Mouse (Mus musculus) regulatory T cell (primary cell): ENCODE data around the gene Bsn.

ENCODE experiments used
- in situ Hi-C: fragments of 300-600 bp; cut with MboI, MseI; formaldehyde crosslinking; loops from one replicate; pipeline ENCODE4 v1.15.1; 2025; ENCODE audit warnings: high pct_unique_total_duplicates

Gene Bsn

GRCm38 (mm10) chr9:108095949-108096712, 94.1 kb downstream of the Bsn start:
- in situ Hi-C loops = loop anchor here (5.0 kb wide), 1 partner anchor 106 kb away; no protein-coding TSS in a partner anchor

- in situ Hi-C loops = loop anchor here (5.0 kb wide), 1 partner anchor 107 kb away; no protein-coding TSS in a partner anchor
These were observed 94.7 kb downstream of the Bsn start for GRCm38 (mm10) chr9:108095518-108095917.

- in situ Hi-C loops = loop anchor here (5.0 kb wide), 1 partner anchor 107 kb away; no protein-coding TSS in a partner anchor
These were observed 95.2 kb downstream of the Bsn start for GRCm38 (mm10) chr9:108094998-108095411.

GRCm38 (mm10) chr9:108094184-108094941, 95.8 kb downstream of the Bsn start, which contains the start of gene Apeh:
Gene Apeh (minus strand): TSS chr9:108094606.
- in situ Hi-C loops = no loop called here

GRCm38 (mm10) chr9:108093586-108093985, 96.6 kb downstream of the Bsn start:
- in situ Hi-C loops = no loop called here

- in situ Hi-C loops = no loop called here
These were observed 99.5 kb downstream of the Bsn start for GRCm38 (mm10) chr9:108090611-108091120.

GRCm38 (mm10) chr9:108085261-108085660, 104.9 kb downstream of the Bsn start:
- in situ Hi-C loops = no loop called here

GRCm38 (mm10) chr9:108083561-108083960, 106.6 kb downstream of the Bsn start:
- in situ Hi-C loops = no loop called here

- in situ Hi-C loops = no loop called here
These were observed 107.2 kb downstream of the Bsn start, which contains the start of gene Rnf123 for GRCm38 (mm10) chr9:108082988-108083431. Gene Rnf123 (minus strand): TSS chr9:108083346.

- in situ Hi-C loops = no loop called here
These were observed 107.6 kb downstream of the Bsn start for GRCm38 (mm10) chr9:108082549-108082948.

GRCm38 (mm10) chr9:108080168-108080567, 110.0 kb downstream of the Bsn start, which contains the start of gene Mst1:
Gene Mst1 (plus strand): TSS chr9:108080436.
- in situ Hi-C loops = no loop called here

- in situ Hi-C loops = no loop called here
These were observed 116.8 kb downstream of the Bsn start for GRCm38 (mm10) chr9:108073141-108073930.

GRCm38 (mm10) chr9:108072481-108072924, 117.7 kb downstream of the Bsn start:
- in situ Hi-C loops = no loop called here

GRCm38 (mm10) chr9:108071801-108072200, 118.4 kb downstream of the Bsn start:
- in situ Hi-C loops = no loop called here

GRCm38 (mm10) chr9:108069529-108069928, 120.7 kb downstream of the Bsn start:
- in situ Hi-C loops = loop anchor here (5.0 kb wide), 3 partner anchors 52 to 157 kb away; no protein-coding TSS in a partner anchor

- in situ Hi-C loops = loop anchor here (5.0 kb wide), 3 partner anchors 52 to 157 kb away; no protein-coding TSS in a partner anchor
These were observed 121.2 kb downstream of the Bsn start for GRCm38 (mm10) chr9:108069007-108069406.

- in situ Hi-C loops = loop anchor here (5.0 kb wide), 3 partner anchors 51 to 156 kb away; no protein-coding TSS in a partner anchor
These were observed 122.3 kb downstream of the Bsn start for GRCm38 (mm10) chr9:108067900-108068299.

- in situ Hi-C loops = loop anchor here (5.0 kb wide), 3 partner anchors 50 to 155 kb away; no protein-coding TSS in a partner anchor
These were observed 123.0 kb downstream of the Bsn start for GRCm38 (mm10) chr9:108067199-108067598.

- in situ Hi-C loops = loop anchor here (5.0 kb wide), 3 partner anchors 48 to 153 kb away; no protein-coding TSS in a partner anchor
These were observed 124.6 kb downstream of the Bsn start for GRCm38 (mm10) chr9:108065491-108066011.

GRCm38 (mm10) chr9:108063361-108063760, 126.8 kb downstream of the Bsn start:
- in situ Hi-C loops = no loop called here
